Mouse (Mus musculus) ovary, adult 10 weeks (tissue): ENCODE measurements around the gene Omp. TPM values are rescaled to one million over a fixed set of nuclear protein-coding genes. Genes with fewer than 3 reads are reported as not detected.

Source experiments
- polyA plus RNA-seq: library from polyadenylated mRNA; stranded (reverse); fragments of 350-450 nt; fragmentation: Illumina TruSeq; extraction: RNeasy Lipid Tissue Mini Kit (QIAGEN cat#74804); gene quantifications from one replicate; pipeline ENCODE4 v1.2.3, GENCODE M21; 2014

Gene Omp
- polyA plus RNA-seq = 0.20 TPM

GRCm38 (mm10) chr7:98145402-98145801 is at the start of gene Omp:
TSS of gene Omp (minus strand) at chr7:98145502.

GRCm38 (mm10) chr7:98177929-98178559 is 32.7 kb upstream of the Omp start, which contains the start of gene Capn5:
TSS of gene Capn5 (minus strand) at chr7:98178274.

DNA sequence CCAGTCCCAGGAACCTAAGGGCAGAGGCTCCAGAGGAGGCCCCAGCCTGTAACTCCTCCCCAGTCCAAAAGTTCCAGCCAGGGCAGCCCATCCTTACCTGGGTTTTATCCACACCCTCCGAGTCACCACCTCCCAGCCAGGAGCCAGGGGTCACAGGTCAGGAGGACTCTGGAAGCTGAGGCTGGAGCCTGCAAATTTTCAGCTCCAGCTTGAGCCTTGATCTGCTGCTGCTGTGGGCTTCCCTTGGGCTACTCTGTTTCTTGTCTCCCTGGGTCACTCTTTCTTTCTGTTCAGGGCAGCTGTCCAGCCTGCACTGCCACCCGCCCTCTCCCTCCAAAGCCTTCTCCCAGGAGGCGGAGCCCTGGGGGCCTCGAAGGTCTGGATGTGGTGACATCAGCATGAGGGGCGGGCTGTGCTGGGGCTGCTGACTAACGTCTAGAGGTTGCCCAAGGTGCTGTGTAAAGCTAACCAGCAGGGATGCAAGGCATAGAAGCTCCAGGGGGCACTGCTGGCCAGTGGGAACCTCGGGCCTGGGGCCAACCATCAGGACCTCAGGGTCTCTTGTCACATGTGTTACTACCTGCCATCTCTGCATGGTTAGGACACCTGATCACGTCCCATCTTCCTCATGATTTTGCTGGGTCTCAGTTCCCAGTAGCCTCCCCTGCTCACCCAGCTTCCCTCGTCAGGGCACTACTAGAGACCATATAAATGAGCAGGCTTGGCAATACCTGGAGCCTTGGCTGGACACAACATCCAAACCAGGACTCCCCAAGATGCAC is 25.9 kb downstream of the Omp start, which contains the start of gene Myo7a:
Myo7a (minus strand) TSS at position 346 of the 782 bp plus-strand sequence.

Other genes starting within 250 kb of the Omp start
- gene Gdpd4, start 225.5 kb downstream of the Omp start, polyA plus RNA-seq = not detected
- 2.5 TPM for gene Myo7a, start 26.0 kb downstream of the Omp start, polyA plus RNA-seq
- 3.9 TPM for gene Capn5, start 32.8 kb upstream of the Omp start, polyA plus RNA-seq
- not detected for gene B3gnt6, start 54.0 kb upstream of the Omp start, polyA plus RNA-seq
- 77.7 TPM for gene Acer3, start 175.7 kb upstream of the Omp start, polyA plus RNA-seq
- gene Tsku, start 215.8 kb upstream of the Omp start, polyA plus RNA-seq = 0.74 TPM